Comparison of ENCODE assay signal across 20 mouse cellular contexts in genomic region chr9:48053580-48053979, GRCm38 (mm10).
DNase-seq lines count a peak whose midpoint lies in the region; ATAC-seq lines count a peak whose summit lies in the region.
"Had no signal": no experiment of that assay in that cellular context is flagged by ENCODE, and none has a peak within 500 bp of the region (broad histone marks: within the 10 kb centered on the region; RNA-seq: fewer than 3 reads in every experiment).

No protein-coding gene starts in this region.

- no peaks in the 10 kb centered on the region for H3K9me3 ChIP-seq in hindbrain, embryonic 16.5 days (ENCODE audit: control insufficient read depth, low read length)
- H3K9me3 ChIP-seq: embryonic facial prominence, embryonic 15.5 days; forebrain, embryonic 10.5 days; heart, embryonic 12.5 days; stomach, embryonic 15.5 days had no signal

- no peaks in the 10 kb centered on the region for H3K36me3 ChIP-seq in hindbrain, embryonic 16.5 days (ENCODE audit: control insufficient read depth, insufficient read depth, low read length)
- H3K36me3 ChIP-seq: embryonic facial prominence, embryonic 15.5 days; forebrain, embryonic 10.5 days; heart, embryonic 12.5 days; stomach, embryonic 15.5 days had no signal

- H3K4me3 ChIP-seq in hindbrain, embryonic 16.5 days (ENCODE audit: low read length), result no peak overlapping the region
- H3K4me3 ChIP-seq: embryonic facial prominence, embryonic 15.5 days; forebrain, embryonic 10.5 days; heart, embryonic 12.5 days; stomach, embryonic 15.5 days had no signal

- H3K4me1 ChIP-seq in hindbrain, embryonic 16.5 days (ENCODE audit: control insufficient read depth, insufficient read depth, low read depth, low read length), result no peaks in the 10 kb centered on the region
- H3K4me1 ChIP-seq: embryonic facial prominence, embryonic 15.5 days had no signal

- H3K27ac ChIP-seq in hindbrain, embryonic 16.5 days (ENCODE audit: low read depth, low read length), result no peak overlapping the region
- H3K27ac ChIP-seq: embryonic facial prominence, embryonic 15.5 days; forebrain, embryonic 10.5 days; hindbrain, embryonic 14.5 days; stomach, embryonic 15.5 days had no signal

- H3K4me2 ChIP-seq in hindbrain, embryonic 16.5 days (ENCODE audit: low read length), result no peak overlapping the region
- H3K4me2 ChIP-seq: embryonic facial prominence, embryonic 15.5 days; heart, embryonic 12.5 days; hindbrain, embryonic 14.5 days; liver, embryonic 11.5 days; stomach, embryonic 15.5 days had no signal

- DNase-seq in heart, postnatal 4 days, result peak; percentile 7
- no peak for DNase-seq in heart, adult 11 months
- peak; percentile 17 to 29 for DNase-seq in kidney, adult 8-10 months
- peak; percentile 40 for DNase-seq in kidney, postnatal 14 days
- no peak for DNase-seq in gastrocnemius, postnatal 4 days (ENCODE audit: low spot score in 2 of 2)
- DNase-seq: cerebellum, postnatal 10 days; heart, postnatal 14 days; lung, adult 18-20 months; lung, postnatal 36 days; retina, postnatal 1 day; thymus, adult 2 months had no signal

- 75% methylated on average over 4 of the region's 4 CpGs for WGBS in hindbrain, embryonic 16.5 days

- H3K27me3 ChIP-seq in hindbrain, embryonic 16.5 days (replicated peaks; ENCODE audit: control insufficient read depth, insufficient read depth, low read length), result no peaks in the 10 kb centered on the region
- H3K27me3 ChIP-seq: embryonic facial prominence, embryonic 15.5 days; heart, embryonic 12.5 days; stomach, embryonic 15.5 days had no signal

- no peak overlapping the region for H3K9ac ChIP-seq in hindbrain, embryonic 16.5 days (ENCODE audit: low read depth, low read length)
- H3K9ac ChIP-seq: embryonic facial prominence, embryonic 15.5 days; heart, embryonic 12.5 days; hindbrain, embryonic 14.5 days; stomach, embryonic 15.5 days had no signal

- no peak for ATAC-seq in hindbrain, embryonic 16.5 days
- ATAC-seq in megakaryocyte, adult 5-6 weeks (ENCODE audit: poor library complexity, severe bottlenecking), result no peak
- ATAC-seq: intestine, embryonic 16.5 days had no signal

Comparison
In these comparisons a context has a peak if more than half of its experiments do, and no peak if none do; other contexts are left out.
1. DNase-seq: peak in heart, postnatal 4 days (single experiment), kidney, adult 8-10 months (2 of 2) and kidney, postnatal 14 days (single experiment); none in heart, adult 11 months (single experiment) and gastrocnemius, postnatal 4 days (0 of 2).